Mouse (Mus musculus) lung, adult 2 months (tissue): ENCODE results near the gene Ppp1r10.

ENCODE experiments used
- CTCF ChIP-seq: fragments of 200-500 bp; IDR thresholded peaks from 2 replicates; pipeline ENCODE4 v1.5.1; 2011; ENCODE audit warnings: mild to moderate bottlenecking, low read length, control low read depth; ENCODE audit not compliant: insufficient read depth
- POLR2A ChIP-seq: fragments of 200-500 bp; IDR thresholded peaks from 2 replicates; pipeline ENCODE4 v1.6.1; 2011; ENCODE audit warnings: low read depth, mild to moderate bottlenecking, control low read depth, low read length, borderline replicate concordance; ENCODE audit errors: extremely low read depth

- TF ChIP-seq POLR2A, result no peak
- TF ChIP-seq CTCF, result no peak
Measured at GRCm38 (mm10) chr17:35923281-35923680, 7.0 kb downstream of the Ppp1r10 start.
